Mouse (Mus musculus): Measurements from ENCODE around the gene Zfp689. TPM values are rescaled to one million over a fixed set of nuclear protein-coding genes. Genes with fewer than 3 reads are reported as not detected.
"Not testable (repeated sequence)": the region's sequence is repeated elsewhere in the genome, so short reads cannot be mapped to it uniquely, and the experiment has no call there.

The Zfp689 gene
- 16.0 and 18.8 TPM in 2 replicates for polyA plus RNA-seq (2016; fragmentation: Nextera tagmentation; extraction: Ambion mirVana)

DNA sequence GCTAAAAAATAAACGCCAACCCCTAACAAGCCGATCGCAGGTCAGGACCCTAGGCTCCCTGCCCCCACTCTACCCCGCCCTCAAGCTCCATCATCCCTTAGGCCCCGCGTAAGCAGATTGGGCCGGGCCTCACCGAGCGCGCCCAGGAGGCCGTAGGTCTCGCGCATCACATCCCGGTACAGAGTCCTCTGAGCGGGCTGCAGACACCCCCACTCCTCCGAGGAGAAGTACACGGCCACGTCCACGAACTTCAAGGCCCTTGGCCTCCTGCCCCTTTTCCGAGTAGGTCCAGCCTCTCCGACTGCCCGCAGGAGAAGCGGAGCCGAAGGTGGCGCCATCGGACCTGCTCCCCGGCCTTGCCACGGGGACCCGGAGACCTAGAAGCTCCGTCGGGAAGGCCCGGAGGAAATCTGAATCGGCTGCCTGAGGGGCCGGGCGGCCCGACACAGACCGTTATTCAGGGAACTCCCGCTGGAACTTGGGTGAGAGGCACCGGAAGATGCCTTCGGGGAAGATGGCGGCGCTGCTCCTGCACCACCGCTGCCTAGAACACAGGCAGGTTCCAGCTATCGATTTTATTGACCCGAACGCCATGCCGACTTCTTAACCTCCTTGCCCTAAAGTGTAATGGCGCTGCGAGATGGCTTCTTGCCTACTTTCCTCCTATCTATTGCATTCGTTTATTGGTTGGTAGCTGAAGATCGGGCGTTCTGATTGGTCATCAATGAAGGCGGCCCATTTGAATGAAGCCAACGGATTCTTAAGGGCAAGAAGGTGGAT is at the start of gene Zfp689:
Gene Zfp689, minus strand, starts transcription at position 638 of the 780 bp plus-strand sequence.
- peak within 1 kb of the TSS; percentile 93 for H3K9ac ChIP-seq
- H3K27me3 ChIP-seq, result no peaks in the 10 kb centered on the region
- peak within 1 kb of the TSS; percentile 96 for H3K27ac ChIP-seq
- no peaks in the 10 kb centered on the region for H3K9me3 ChIP-seq
- H3K36me3 ChIP-seq (replicated peaks), result peaks cover 54% of the 10 kb centered on the region
- H3K4me2 ChIP-seq, result peak within 1 kb of the TSS; percentile 71
- under 1% methylated on average over 54 of the region's 54 CpGs for WGBS
- ATAC-seq (ENCODE audit: low FRiP score), result peak; percentile 93
- peaks cover 47% of the 10 kb centered on the region for H3K4me1 ChIP-seq
- H3K4me3 ChIP-seq (replicated peaks), result peak within 1 kb of the TSS; percentile 91

GRCm38 (mm10) chr7:127498407-127498806 is 49.4 kb upstream of the Zfp689 start:
- ATAC-seq (ENCODE audit: low FRiP score), result no peak
- Histone ChIP-seq H3K27ac (no peak overlapping the region), H3K36me3 (replicated peaks) (no peaks in the 10 kb centered on the region), H3K9ac (no peak overlapping the region), H3K4me2 (no peak overlapping the region), H3K9me3 (no peaks in the 10 kb centered on the region), H3K4me3 (replicated peaks) (no peak overlapping the region), H3K27me3 (no peaks in the 10 kb centered on the region), H3K4me1 (no peaks in the 10 kb centered on the region)
- 46% methylated on average over 3 of the region's 3 CpGs for WGBS

- H3K4me1 ChIP-seq, result no peaks in the 10 kb centered on the region
- H3K27me3 ChIP-seq, result no peaks in the 10 kb centered on the region
- H3K4me2 ChIP-seq, result no peak overlapping the region
- no peak overlapping the region for H3K4me3 ChIP-seq (replicated peaks)
- H3K9me3 ChIP-seq, result no peaks in the 10 kb centered on the region
- ATAC-seq (ENCODE audit: low FRiP score), result no peak
- no peak overlapping the region for H3K9ac ChIP-seq
- H3K27ac ChIP-seq, result no peak overlapping the region
- WGBS, result 93% methylated on average over 2 of the region's 2 CpGs
- 0 out of 2 replicates have a peak, but pooled peaks cover 2% of the 10 kb centered on the region for H3K36me3 ChIP-seq (replicated peaks)
Observed at GRCm38 (mm10) chr7:127497382-127497781, 48.4 kb upstream of the Zfp689 start.

GRCm38 (mm10) chr7:127494648-127495047 is 45.7 kb upstream of the Zfp689 start:
- Histone ChIP-seq H3K9me3 (no peaks in the 10 kb centered on the region), H3K27me3 (no peaks in the 10 kb centered on the region), H3K4me3 (replicated peaks) (no peak overlapping the region), H3K9ac (no peak overlapping the region), H3K4me2 (no peak overlapping the region), H3K4me1 (no peaks in the 10 kb centered on the region), H3K36me3 (replicated peaks) (peaks cover 28% of the 10 kb centered on the region), H3K27ac (no peak overlapping the region)
- ATAC-seq (ENCODE audit: low FRiP score), result no peak

DNA sequence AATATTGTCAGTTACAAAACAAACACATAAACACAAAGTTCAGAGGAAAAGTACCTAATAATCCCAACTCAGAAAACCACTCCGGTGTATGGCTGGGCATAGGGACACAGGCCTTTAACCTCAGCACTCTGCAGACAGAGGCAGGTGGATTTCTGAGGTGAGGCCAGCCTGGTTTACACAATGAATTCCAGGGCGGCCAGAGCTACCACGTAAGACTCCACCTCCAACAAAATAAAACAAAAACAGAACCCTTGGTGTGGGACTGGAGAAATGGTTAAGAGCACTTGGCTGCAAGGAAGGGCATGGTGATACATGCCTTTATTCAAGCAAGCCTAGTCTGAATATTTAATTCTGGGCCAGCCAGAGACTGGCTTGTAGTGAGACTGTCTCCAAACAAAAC is 42.9 kb upstream of the Zfp689 start:
- H3K27ac ChIP-seq, result no peak overlapping the region
- WGBS, result 96% methylated on average over 3 of the region's 3 CpGs
- ATAC-seq (ENCODE audit: low FRiP score), result no peak
- H3K4me2 ChIP-seq, result no peak overlapping the region
- no peak overlapping the region for H3K9ac ChIP-seq
- no peaks in the 10 kb centered on the region for H3K27me3 ChIP-seq
- H3K4me3 ChIP-seq (replicated peaks), result no peak overlapping the region
- no peaks in the 10 kb centered on the region for H3K9me3 ChIP-seq
- no peaks in the 10 kb centered on the region for H3K4me1 ChIP-seq
- H3K36me3 ChIP-seq (replicated peaks), result peaks cover 53% of the 10 kb centered on the region

- ATAC-seq (ENCODE audit: low FRiP score), result no peak
- no peak overlapping the region for H3K4me2 ChIP-seq
- no peaks in the 10 kb centered on the region for H3K27me3 ChIP-seq
- H3K9ac ChIP-seq, result no peak overlapping the region
- H3K36me3 ChIP-seq (replicated peaks), result peaks cover 71% of the 10 kb centered on the region
- H3K27ac ChIP-seq, result no peak overlapping the region
- H3K4me1 ChIP-seq, result no peaks in the 10 kb centered on the region
- no peak overlapping the region for H3K4me3 ChIP-seq (replicated peaks)
- 92% methylated on average over 7 of the region's 7 CpGs for WGBS
- H3K9me3 ChIP-seq, result no peaks in the 10 kb centered on the region
Observed at GRCm38 (mm10) chr7:127489982-127490381, 41.0 kb upstream of the Zfp689 start.

GRCm38 (mm10) chr7:127488364-127488763 is 39.4 kb upstream of the Zfp689 start:
- WGBS, result 95% methylated on average over 4 of the region's 5 CpGs
- not testable (repeated sequence) for ATAC-seq (ENCODE audit: low FRiP score); H3K27me3 ChIP-seq; H3K27ac ChIP-seq; H3K4me3 ChIP-seq (replicated peaks); H3K4me2 ChIP-seq; H3K4me1 ChIP-seq; H3K9ac ChIP-seq; H3K9me3 ChIP-seq
- H3K36me3 ChIP-seq (replicated peaks), result peaks cover 87% of the 10 kb centered on the region

DNA sequence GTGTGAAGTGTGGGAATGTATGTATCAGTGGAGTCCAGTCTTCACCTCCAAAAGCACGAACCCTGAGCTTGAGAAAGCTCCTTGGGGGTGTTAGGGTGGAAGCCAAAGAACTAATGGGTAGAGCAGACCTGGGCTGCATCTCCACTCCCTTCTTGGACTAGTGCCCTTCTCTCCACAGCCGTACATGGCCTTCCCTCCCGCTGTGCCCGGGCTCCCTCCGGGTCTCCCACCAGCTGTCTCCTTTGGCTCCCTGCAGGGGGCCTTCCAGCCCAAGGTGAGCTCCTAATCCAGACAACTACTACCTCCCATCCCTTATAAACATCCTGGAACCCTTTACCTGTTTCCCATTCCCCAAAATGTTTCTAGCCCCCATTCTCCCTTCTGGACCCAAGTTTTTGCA is 36.5 kb upstream of the Zfp689 start:
- Histone ChIP-seq H3K36me3 (replicated peaks) (peaks cover 82% of the 10 kb centered on the region), H3K4me2 (no peak overlapping the region), H3K4me3 (replicated peaks) (no peak overlapping the region), H3K4me1 (peaks cover 9% of the 10 kb centered on the region), H3K9me3 (no peaks in the 10 kb centered on the region), H3K27me3 (no peaks in the 10 kb centered on the region), H3K27ac (no peak overlapping the region), H3K9ac (no peak overlapping the region)
- 80% methylated on average over 5 of the region's 5 CpGs for WGBS
- no peak for ATAC-seq (ENCODE audit: low FRiP score)

DNA sequence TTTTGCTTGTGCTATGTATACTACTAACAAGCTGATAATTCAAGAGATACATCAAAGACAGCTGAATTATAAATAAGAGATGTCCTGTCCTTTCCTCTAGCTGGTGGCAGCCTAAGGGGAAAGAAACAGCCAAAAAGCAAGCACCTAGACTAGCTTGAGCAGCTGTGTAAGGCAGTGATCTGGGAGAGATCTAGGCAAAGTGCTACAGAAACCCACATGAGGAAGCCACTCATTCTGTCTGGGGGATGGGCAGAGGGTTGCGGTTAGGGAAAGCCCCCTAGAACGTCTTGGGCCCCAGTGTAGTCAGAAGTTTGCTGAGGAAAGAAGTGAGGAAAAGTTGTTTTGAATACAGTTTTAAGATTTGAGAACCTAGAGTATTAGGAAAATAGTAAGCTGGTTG is 31.4 kb upstream of the Zfp689 start:
- H3K36me3 ChIP-seq (replicated peaks), result peaks cover 50% of the 10 kb centered on the region
- no peak overlapping the region for H3K27ac ChIP-seq
- H3K4me2 ChIP-seq, result peak overlapping the region; percentile 98
- H3K9me3 ChIP-seq, result no peaks in the 10 kb centered on the region
- peak overlapping the region; percentile 98 for H3K9ac ChIP-seq
- no peak for ATAC-seq (ENCODE audit: low FRiP score)
- H3K4me1 ChIP-seq, result peaks cover 31% of the 10 kb centered on the region
- 77% methylated on average over 2 of the region's 2 CpGs for WGBS
- H3K27me3 ChIP-seq, result no peaks in the 10 kb centered on the region
- H3K4me3 ChIP-seq (replicated peaks), result peak overlapping the region; percentile 99

DNA sequence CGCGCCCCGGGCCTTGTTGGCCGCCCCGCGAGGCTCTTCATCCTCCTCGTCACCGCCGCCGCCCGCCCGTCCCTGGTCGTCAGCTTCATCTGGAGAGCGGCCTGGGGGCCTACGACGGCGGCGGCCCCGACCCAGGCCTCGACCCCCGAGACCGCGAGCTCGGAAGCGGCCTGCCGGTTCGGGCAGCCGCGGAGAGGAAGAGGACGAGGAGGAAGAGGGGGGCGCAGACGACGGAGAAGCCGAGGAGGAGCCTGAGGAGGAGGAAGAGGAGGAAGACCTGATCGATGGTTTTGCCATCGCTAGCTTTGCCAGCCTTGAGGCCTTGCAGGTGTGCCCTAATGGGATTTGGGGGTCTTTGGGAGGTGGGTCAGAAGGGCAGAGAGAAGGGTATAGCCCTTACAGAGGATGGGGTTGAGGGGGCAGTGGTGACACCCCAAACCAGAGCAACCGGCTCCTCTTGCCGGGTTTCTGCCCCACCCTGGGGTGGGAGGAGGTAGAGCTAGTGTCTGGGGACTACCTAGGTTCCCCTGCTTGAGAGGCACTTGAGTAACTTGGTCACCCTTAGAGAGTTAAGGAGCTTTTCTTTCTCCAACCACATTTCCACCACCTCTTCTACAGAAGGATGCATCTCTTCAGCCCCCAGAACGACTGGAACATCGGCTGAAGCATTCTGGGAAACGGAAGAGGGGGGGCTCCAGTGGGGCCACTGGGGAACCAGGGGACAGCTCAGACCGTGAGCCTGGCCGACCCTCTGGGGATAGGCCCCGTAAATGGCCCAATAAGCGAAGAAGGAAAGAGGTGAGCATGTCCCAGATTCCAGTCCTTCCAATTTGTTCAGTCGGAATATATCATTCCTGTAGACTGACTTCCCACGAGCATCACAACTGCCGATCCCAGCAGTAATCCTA is 30.6 kb upstream of the Zfp689 start:
- Histone ChIP-seq H3K9me3 (no peaks in the 10 kb centered on the region), H3K27ac (peak overlapping the region; percentile 97), H3K4me2 (peak overlapping the region; percentile 98), H3K27me3 (no peaks in the 10 kb centered on the region), H3K4me3 (replicated peaks) (peak overlapping the region; percentile 99), H3K9ac (peak overlapping the region; percentile 98), H3K4me1 (peaks cover 31% of the 10 kb centered on the region), H3K36me3 (replicated peaks) (peaks cover 50% of the 10 kb centered on the region)
- ATAC-seq (ENCODE audit: low FRiP score), result no peak
- 7% methylated on average over 47 of the region's 48 CpGs for WGBS

DNA sequence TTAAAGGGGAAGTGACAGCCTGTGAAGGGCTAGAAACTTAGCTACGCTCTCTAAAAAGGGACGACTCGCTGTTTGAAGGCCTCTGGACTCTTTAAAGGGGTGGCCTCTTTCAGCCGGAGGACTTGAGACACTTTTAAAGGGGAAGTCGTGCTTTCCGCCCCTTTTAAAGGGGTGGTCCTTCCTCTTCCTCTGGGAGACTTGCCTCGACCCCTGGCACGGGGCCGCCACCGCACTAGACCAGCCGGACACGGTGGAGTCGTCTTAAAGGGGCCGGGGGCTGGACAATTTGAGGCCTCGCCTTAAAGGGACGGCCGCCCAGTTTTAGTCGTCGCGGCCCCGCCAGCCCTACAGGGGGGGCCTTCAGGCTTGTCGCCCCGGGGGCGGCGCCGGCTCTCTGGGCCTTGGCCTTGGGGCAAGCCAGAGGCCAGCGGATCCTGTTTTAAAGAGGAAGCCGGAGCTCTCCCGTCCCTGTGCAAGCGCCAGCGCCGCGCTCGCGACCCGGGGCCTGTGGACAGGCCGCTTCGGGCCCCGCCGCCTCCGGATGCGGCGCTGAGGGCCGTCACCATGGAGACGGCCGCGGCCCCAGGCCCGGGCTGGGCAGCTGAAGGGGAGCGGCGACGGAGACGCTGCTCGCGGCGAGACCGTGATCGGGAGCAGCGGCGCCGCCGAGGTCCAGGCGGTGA is 29.8 kb upstream of the Zfp689 start, which contains the start of gene Fbrs:
Gene Fbrs, plus strand, starts transcription at position 565 of the 683 bp plus-strand sequence.
- ATAC-seq (ENCODE audit: low FRiP score), result peak; percentile 72
- H3K36me3 ChIP-seq (replicated peaks), result peaks cover 50% of the 10 kb centered on the region
- H3K4me1 ChIP-seq, result peaks cover 31% of the 10 kb centered on the region
- peak within 1 kb of the TSS; percentile 99 for H3K4me3 ChIP-seq (replicated peaks)
- H3K9me3 ChIP-seq, result no peaks in the 10 kb centered on the region
- peak within 1 kb of the TSS; percentile 98 for H3K4me2 ChIP-seq
- H3K9ac ChIP-seq, result peak within 1 kb of the TSS; percentile 98
- under 1% methylated on average over 51 of the region's 62 CpGs for WGBS
- no peaks in the 10 kb centered on the region for H3K27me3 ChIP-seq
- H3K27ac ChIP-seq, result peak within 1 kb of the TSS; percentile 97

Data from forebrain, embryonic 12.5 days (tissue).